Mouse (Mus musculus): ENCODE data around the gene Ncoa5. TPM values are rescaled to one million over a fixed set of nuclear protein-coding genes. Genes with fewer than 3 reads are reported as not detected.

Gene Ncoa5
- polyA plus RNA-seq, 1 experiment = 31.2 TPM

- H3K4me3 ChIP-seq (ENCODE audit: insufficient read depth, poor library complexity, severe bottlenecking) = no peak overlapping the region
- no peaks in the 10 kb centered on the region for H3K79me3 ChIP-seq (ENCODE audit: low read depth)
- H3ac ChIP-seq (ENCODE audit: control insufficient read depth, insufficient read length, low read depth) = no peak overlapping the region
- no peaks in the 10 kb centered on the region for H3K79me2 ChIP-seq (ENCODE audit: control insufficient read depth, insufficient read depth)
- no peak for TF ChIP-seq USF1 (IDR thresholded peaks at IDR 0.05; ENCODE audit: low read depth)
- no peak for TF ChIP-seq MYOD1 (IDR thresholded peaks at IDR 0.05; ENCODE audit: control insufficient read depth, insufficient read length, low read depth)
- TF ChIP-seq MYOG (IDR thresholded peaks at IDR 0.05; ENCODE audit: control insufficient read depth, extremely low read depth, insufficient read length) = no peak
- no peak for TF ChIP-seq FOSL1 (IDR thresholded peaks at IDR 0.05; ENCODE audit: insufficient read depth, low read length, poor library complexity, severe bottlenecking)
- no peak for TF ChIP-seq CEBPB (IDR thresholded peaks at IDR 0.05; ENCODE audit: low read depth)
- no peak for TF ChIP-seq CTCF (IDR thresholded peaks at IDR 0.05; ENCODE audit: control insufficient read depth, insufficient read depth, insufficient read length)
- TF ChIP-seq MAX (IDR thresholded peaks at IDR 0.05) = no peak
- H3K36me3 ChIP-seq (ENCODE audit: control insufficient read depth, insufficient read depth) = peaks cover 99% of the 10 kb centered on the region
- H3K27me3 ChIP-seq (ENCODE audit: control insufficient read depth, insufficient read depth, insufficient read length) = no peaks in the 10 kb centered on the region
These were observed 30.4 kb downstream of the Ncoa5 start for GRCm38 (mm10) chr2:165004237-165004636.

- H3K27me3 ChIP-seq (ENCODE audit: control insufficient read depth, insufficient read depth, insufficient read length) = no peaks in the 10 kb centered on the region
- H3K36me3 ChIP-seq (ENCODE audit: control insufficient read depth, insufficient read depth) = peaks cover 89% of the 10 kb centered on the region
These were observed 31.6 kb downstream of the Ncoa5 start for GRCm38 (mm10) chr2:165003108-165003507.

DNA sequence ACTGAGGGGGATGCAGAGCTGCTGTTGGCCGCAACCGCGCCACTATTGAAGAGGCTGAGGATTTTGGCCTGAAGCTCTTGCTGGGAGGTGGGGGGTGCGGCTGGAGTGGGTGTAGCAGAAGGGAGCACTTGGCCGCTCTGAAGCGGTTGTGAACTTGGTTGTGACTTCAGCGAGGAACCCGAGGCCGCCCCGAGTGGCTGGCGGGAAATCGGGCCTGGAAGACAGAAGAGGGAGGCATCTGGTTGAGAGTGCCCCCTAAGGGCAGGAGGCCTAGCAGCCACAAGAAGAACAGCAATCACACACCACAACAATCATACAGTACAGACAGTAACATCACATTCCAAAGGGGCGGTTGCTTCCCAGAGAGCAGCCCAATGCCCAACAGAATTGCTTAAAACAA is 32.7 kb downstream of the Ncoa5 start:
- H3K79me2 ChIP-seq (ENCODE audit: control insufficient read depth, insufficient read depth) = no peaks in the 10 kb centered on the region
- TF ChIP-seq CTCF (IDR thresholded peaks at IDR 0.05; ENCODE audit: control insufficient read depth, insufficient read depth, insufficient read length) (no peak), MAX (IDR thresholded peaks at IDR 0.05) (no peak), MYOD1 (IDR thresholded peaks at IDR 0.05; ENCODE audit: control insufficient read depth, insufficient read length, low read depth) (no peak), USF1 (IDR thresholded peaks at IDR 0.05; ENCODE audit: low read depth) (no peak), FOSL1 (IDR thresholded peaks at IDR 0.05; ENCODE audit: insufficient read depth, low read length, poor library complexity, severe bottlenecking) (no peak), CEBPB (IDR thresholded peaks at IDR 0.05; ENCODE audit: low read depth) (no peak), MYOG (IDR thresholded peaks at IDR 0.05; ENCODE audit: control insufficient read depth, extremely low read depth, insufficient read length) (no peak)
- H3K36me3 ChIP-seq (ENCODE audit: control insufficient read depth, insufficient read depth) = peaks cover 78% of the 10 kb centered on the region
- no peaks in the 10 kb centered on the region for H3K79me3 ChIP-seq (ENCODE audit: low read depth)
- H3K4me3 ChIP-seq (ENCODE audit: insufficient read depth, poor library complexity, severe bottlenecking) = no peak overlapping the region
- no peak overlapping the region for H3ac ChIP-seq (ENCODE audit: control insufficient read depth, insufficient read length, low read depth)
- no peaks in the 10 kb centered on the region for H3K27me3 ChIP-seq (ENCODE audit: control insufficient read depth, insufficient read depth, insufficient read length)

More at GRCm38 (mm10) chr2:165003108-165003507, 31.6 kb downstream of the Ncoa5 start:
- H3K4me3 ChIP-seq (ENCODE audit: insufficient read depth, poor library complexity, severe bottlenecking) = no peak overlapping the region
- H3K79me3 ChIP-seq (ENCODE audit: low read depth) = no peaks in the 10 kb centered on the region
- H3K79me2 ChIP-seq (ENCODE audit: control insufficient read depth, insufficient read depth) = no peaks in the 10 kb centered on the region
- no peak overlapping the region for H3ac ChIP-seq (ENCODE audit: control insufficient read depth, insufficient read length, low read depth)
- TF ChIP-seq USF1 (IDR thresholded peaks at IDR 0.05; ENCODE audit: low read depth) (no peak), CEBPB (IDR thresholded peaks at IDR 0.05; ENCODE audit: low read depth) (no peak), FOSL1 (IDR thresholded peaks at IDR 0.05; ENCODE audit: insufficient read depth, low read length, poor library complexity, severe bottlenecking) (no peak), MAX (IDR thresholded peaks at IDR 0.05) (no peak), CTCF (IDR thresholded peaks at IDR 0.05; ENCODE audit: control insufficient read depth, insufficient read depth, insufficient read length) (no peak), MYOG (IDR thresholded peaks at IDR 0.05; ENCODE audit: control insufficient read depth, extremely low read depth, insufficient read length) (no peak)

GRCm38 (mm10) chr2:164997721-164998428 is 36.8 kb downstream of the Ncoa5 start:
- Histone ChIP-seq H3K79me3 (ENCODE audit: low read depth) (no peaks in the 10 kb centered on the region), H3K36me3 (ENCODE audit: control insufficient read depth, insufficient read depth) (peaks cover 37% of the 10 kb centered on the region), H3K4me3 (ENCODE audit: insufficient read depth, poor library complexity, severe bottlenecking) (no peak overlapping the region), H3K27me3 (ENCODE audit: control insufficient read depth, insufficient read depth, insufficient read length) (no peaks in the 10 kb centered on the region), H3ac (ENCODE audit: control insufficient read depth, insufficient read length, low read depth) (no peak overlapping the region), H3K79me2 (ENCODE audit: control insufficient read depth, insufficient read depth) (no peaks in the 10 kb centered on the region)
- TF ChIP-seq MYOG (IDR thresholded peaks at IDR 0.05; ENCODE audit: control insufficient read depth, extremely low read depth, insufficient read length) (no peak), FOSL1 (IDR thresholded peaks at IDR 0.05; ENCODE audit: insufficient read depth, low read length, poor library complexity, severe bottlenecking) (no peak), MAX (IDR thresholded peaks at IDR 0.05) (no peak), CTCF (IDR thresholded peaks at IDR 0.05; ENCODE audit: control insufficient read depth, insufficient read depth, insufficient read length) (no peak), MYOD1 (IDR thresholded peaks at IDR 0.05; ENCODE audit: control insufficient read depth, insufficient read length, low read depth) (no peak), CEBPB (IDR thresholded peaks at IDR 0.05; ENCODE audit: low read depth) (no peak), USF1 (IDR thresholded peaks at IDR 0.05; ENCODE audit: low read depth) (no peak)

GRCm38 (mm10) chr2:164996848-164997720 is 37.6 kb downstream of the Ncoa5 start:
- H3K27me3 ChIP-seq (ENCODE audit: control insufficient read depth, insufficient read depth, insufficient read length) = no peaks in the 10 kb centered on the region
- H3K79me2 ChIP-seq (ENCODE audit: control insufficient read depth, insufficient read depth) = no peaks in the 10 kb centered on the region
- no peak overlapping the region for H3K4me3 ChIP-seq (ENCODE audit: insufficient read depth, poor library complexity, severe bottlenecking)
- peaks cover 29% of the 10 kb centered on the region for H3K36me3 ChIP-seq (ENCODE audit: control insufficient read depth, insufficient read depth)
- H3ac ChIP-seq (ENCODE audit: control insufficient read depth, insufficient read length, low read depth) = no peak overlapping the region
- no peak for TF ChIP-seq FOSL1 (IDR thresholded peaks at IDR 0.05; ENCODE audit: insufficient read depth, low read length, poor library complexity, severe bottlenecking)
- TF ChIP-seq USF1 (IDR thresholded peaks at IDR 0.05; ENCODE audit: low read depth) = no peak
- no peak for TF ChIP-seq MYOD1 (IDR thresholded peaks at IDR 0.05; ENCODE audit: control insufficient read depth, insufficient read length, low read depth)
- no peak for TF ChIP-seq CTCF (IDR thresholded peaks at IDR 0.05; ENCODE audit: control insufficient read depth, insufficient read depth, insufficient read length)
- no peak for TF ChIP-seq CEBPB (IDR thresholded peaks at IDR 0.05; ENCODE audit: low read depth)
- TF ChIP-seq MYOG (IDR thresholded peaks at IDR 0.05; ENCODE audit: control insufficient read depth, extremely low read depth, insufficient read length) = no peak
- no peak for TF ChIP-seq MAX (IDR thresholded peaks at IDR 0.05)
- no peaks in the 10 kb centered on the region for H3K79me3 ChIP-seq (ENCODE audit: low read depth)

Measured in C2C12 (cell line).